Mouse (Mus musculus): ENCODE data around the gene Tnfsf15.

GRCm38 (mm10) chr4:63782970-63783613, 38.2 kb upstream of the Tnfsf15 start:
- TF ChIP-seq ZC3H11A (IDR thresholded peaks at IDR 0.05; ENCODE audit: borderline replicate concordance, low read depth, low read length) = no peak
- TF ChIP-seq MAFK (IDR thresholded peaks at IDR 0.05; ENCODE audit: insufficient read depth, low read depth, low read length) = no peak

Data from ES-E14 (cell line).